Mouse (Mus musculus): ENCODE measurements around the gene Vasn. TPM values are rescaled to one million over a fixed set of nuclear protein-coding genes. Genes with fewer than 3 reads are reported as not detected.
A peak's percentile ranks its signal among the peaks of the same experiment; 100 is the strongest.

Vasn gene
- polyA plus RNA-seq, 1 experiment from 2014 or later: 16.2 TPM

GRCm38 (mm10) chr16:4611676-4612075 lies 28.1 kb upstream of the Vasn start:
- no peak for DNase-seq (ENCODE audit: low spot score)
- H3K9me3 ChIP-seq: no peaks in the 10 kb centered on the region
- H3K27me3 ChIP-seq (replicated peaks; ENCODE audit: low read depth, poor library complexity, severe bottlenecking): no peaks in the 10 kb centered on the region
- 92% methylated on average over 7 of the region's 7 CpGs for WGBS
- H3K4me1 ChIP-seq: peaks cover 21% of the 10 kb centered on the region
- H3K27ac ChIP-seq (replicated peaks): no peak overlapping the region
- peaks cover 83% of the 10 kb centered on the region for H3K36me3 ChIP-seq (replicated peaks)
- no peak overlapping the region for H3K4me3 ChIP-seq

- Histone ChIP-seq H3K27ac (replicated peaks) (no peak overlapping the region; the same call in 1 of the 2 replicates), H3K36me3 (replicated peaks) (peaks cover 98% of the 10 kb centered on the region)
Measured at GRCm38 (mm10) chr16:4613736-4614135, 26.0 kb upstream of the Vasn start.

GRCm38 (mm10) chr16:4614639-4615038 lies 25.1 kb upstream of the Vasn start:
- Histone ChIP-seq H3K4me3 (no peak overlapping the region), H3K9me3 (no peaks in the 10 kb centered on the region; the same call in 1 of the 2 replicates), H3K36me3 (replicated peaks) (peaks cover 97% of the 10 kb centered on the region), H3K27me3 (replicated peaks; ENCODE audit: low read depth, poor library complexity, severe bottlenecking) (no peaks in the 10 kb centered on the region), H3K27ac (replicated peaks) (no peak overlapping the region), H3K4me1 (no peaks in the 10 kb centered on the region)
- 92% methylated on average over 3 of the region's 3 CpGs for WGBS
- DNase-seq (ENCODE audit: low spot score): no peak

More at GRCm38 (mm10) chr16:4613736-4614135, 26.0 kb upstream of the Vasn start:
- H3K4me1 ChIP-seq: 0 out of 2 replicates have a peak, but pooled peaks cover under 1% of the 10 kb centered on the region
- no peaks in the 10 kb centered on the region for H3K27me3 ChIP-seq (replicated peaks; ENCODE audit: low read depth, poor library complexity, severe bottlenecking)
- 93% methylated on average over 9 of the region's 9 CpGs for WGBS
- H3K4me3 ChIP-seq: no peak overlapping the region
- DNase-seq (ENCODE audit: low spot score): no peak
- no peaks in the 10 kb centered on the region; the same call in 1 of the 2 replicates for H3K9me3 ChIP-seq

GRCm38 (mm10) chr16:4615297-4615696 lies 24.4 kb upstream of the Vasn start:
- 95% methylated on average over 1 of the region's 1 CpGs for WGBS
- Histone ChIP-seq H3K27me3 (replicated peaks; ENCODE audit: low read depth, poor library complexity, severe bottlenecking) (no peaks in the 10 kb centered on the region), H3K9me3 (no peaks in the 10 kb centered on the region; the same call in 1 of the 2 replicates), H3K27ac (replicated peaks) (no peak overlapping the region), H3K4me3 (no peak overlapping the region), H3K36me3 (replicated peaks) (peaks cover 96% of the 10 kb centered on the region), H3K4me1 (no peaks in the 10 kb centered on the region)
- no peak for DNase-seq (ENCODE audit: low spot score)

GRCm38 (mm10) chr16:4616829-4617228 lies 22.9 kb upstream of the Vasn start:
- 88% methylated on average over 4 of the region's 4 CpGs for WGBS
- DNase-seq (ENCODE audit: low spot score): no peak
- Histone ChIP-seq H3K9me3 (no peaks in the 10 kb centered on the region; the same call in 1 of the 2 replicates), H3K36me3 (replicated peaks) (peaks cover 82% of the 10 kb centered on the region), H3K4me1 (no peaks in the 10 kb centered on the region), H3K27ac (replicated peaks) (no peak overlapping the region), H3K27me3 (replicated peaks; ENCODE audit: low read depth, poor library complexity, severe bottlenecking) (no peaks in the 10 kb centered on the region), H3K4me3 (no peak overlapping the region)

GRCm38 (mm10) chr16:4624074-4624473 lies 15.7 kb upstream of the Vasn start:
- Histone ChIP-seq H3K4me1 (peaks cover 26% of the 10 kb centered on the region), H3K36me3 (replicated peaks) (peaks cover 27% of the 10 kb centered on the region), H3K27me3 (replicated peaks; ENCODE audit: low read depth, poor library complexity, severe bottlenecking) (no peaks in the 10 kb centered on the region), H3K9me3 (no peaks in the 10 kb centered on the region), H3K27ac (replicated peaks) (peak overlapping the region; percentile 91), H3K4me3 (peak overlapping the region; percentile 72)
- no peak for DNase-seq (ENCODE audit: low spot score)
- WGBS: 21% methylated on average over 9 of the region's 9 CpGs

- H3K4me3 ChIP-seq: peak within 1 kb of the TSS; percentile 72
- H3K36me3 ChIP-seq (replicated peaks): peaks cover 23% of the 10 kb centered on the region
- H3K9me3 ChIP-seq: no peaks in the 10 kb centered on the region
- no peaks in the 10 kb centered on the region for H3K27me3 ChIP-seq (replicated peaks; ENCODE audit: low read depth, poor library complexity, severe bottlenecking)
- peaks cover 26% of the 10 kb centered on the region for H3K4me1 ChIP-seq
- peak within 1 kb of the TSS; percentile 91 for H3K27ac ChIP-seq (replicated peaks)
- peak; percentile 94 for DNase-seq (ENCODE audit: low spot score)
- under 1% methylated on average over 56 of the region's 56 CpGs for WGBS
Measured at GRCm38 (mm10) chr16:4624481-4625110, 15.1 kb upstream of the Vasn start, which contains the start of gene Pam16. TSS of gene Pam16 (minus strand) at chr16:4624988.

- Histone ChIP-seq H3K4me3 (no peak overlapping the region), H3K27ac (replicated peaks) (no peak overlapping the region), H3K36me3 (replicated peaks) (peaks cover 24% of the 10 kb centered on the region), H3K9me3 (no peaks in the 10 kb centered on the region), H3K4me1 (peaks cover 30% of the 10 kb centered on the region), H3K27me3 (replicated peaks; ENCODE audit: low read depth, poor library complexity, severe bottlenecking) (no peaks in the 10 kb centered on the region)
- DNase-seq (ENCODE audit: low spot score): no peak
- 84% methylated on average over 6 of the region's 6 CpGs for WGBS
Measured at GRCm38 (mm10) chr16:4627105-4627504, 12.6 kb upstream of the Vasn start.

- DNase-seq (ENCODE audit: low spot score): no peak
- 86% methylated on average over 9 of the region's 9 CpGs for WGBS
- no peak overlapping the region for H3K27ac ChIP-seq (replicated peaks)
- H3K27me3 ChIP-seq (replicated peaks; ENCODE audit: low read depth, poor library complexity, severe bottlenecking): no peaks in the 10 kb centered on the region
- H3K36me3 ChIP-seq (replicated peaks): peaks cover 33% of the 10 kb centered on the region
- H3K4me1 ChIP-seq: peaks cover 20% of the 10 kb centered on the region
- no peaks in the 10 kb centered on the region for H3K9me3 ChIP-seq
- no peak overlapping the region for H3K4me3 ChIP-seq
Measured at GRCm38 (mm10) chr16:4628898-4629419, 10.8 kb upstream of the Vasn start.

- peak; percentile 89 for DNase-seq (ENCODE audit: low spot score)
- Histone ChIP-seq H3K4me3 (no peak overlapping the region), H3K4me1 (peaks cover 15% of the 10 kb centered on the region; the same call in 1 of the 2 replicates), H3K27ac (replicated peaks) (peak overlapping the region; percentile 52; the same call in 1 of the 2 replicates), H3K36me3 (replicated peaks) (peaks cover 33% of the 10 kb centered on the region), H3K9me3 (no peaks in the 10 kb centered on the region), H3K27me3 (replicated peaks; ENCODE audit: low read depth, poor library complexity, severe bottlenecking) (no peaks in the 10 kb centered on the region)
- WGBS: 22% methylated on average over 6 of the region's 6 CpGs
Measured at GRCm38 (mm10) chr16:4629950-4630349, 9.8 kb upstream of the Vasn start.

- Histone ChIP-seq H3K27ac (replicated peaks) (peak overlapping the region; percentile 57; the same call in 1 of the 2 replicates), H3K4me3 (no peak overlapping the region), H3K27me3 (replicated peaks; ENCODE audit: low read depth, poor library complexity, severe bottlenecking) (no peaks in the 10 kb centered on the region), H3K36me3 (replicated peaks) (peaks cover 30% of the 10 kb centered on the region), H3K4me1 (peaks cover 21% of the 10 kb centered on the region), H3K9me3 (no peaks in the 10 kb centered on the region)
- DNase-seq (ENCODE audit: low spot score): peak; percentile 71
- WGBS: 50% methylated on average over 7 of the region's 7 CpGs
Measured at GRCm38 (mm10) chr16:4632050-4632449, 7.7 kb upstream of the Vasn start.

GRCm38 (mm10) chr16:4633661-4634060 lies 6.1 kb upstream of the Vasn start:
- H3K4me3 ChIP-seq: no peak overlapping the region
- DNase-seq (ENCODE audit: low spot score): no peak
- H3K27me3 ChIP-seq (replicated peaks; ENCODE audit: low read depth, poor library complexity, severe bottlenecking): no peaks in the 10 kb centered on the region
- 91% methylated on average over 3 of the region's 3 CpGs for WGBS
- no peaks in the 10 kb centered on the region for H3K9me3 ChIP-seq
- peaks cover 17% of the 10 kb centered on the region for H3K36me3 ChIP-seq (replicated peaks)
- H3K27ac ChIP-seq (replicated peaks): peak overlapping the region; percentile 49
- peaks cover 21% of the 10 kb centered on the region for H3K4me1 ChIP-seq

GRCm38 (mm10) chr16:4634681-4635080 lies 5.1 kb upstream of the Vasn start:
- Histone ChIP-seq H3K9me3 (no peaks in the 10 kb centered on the region), H3K27me3 (replicated peaks; ENCODE audit: low read depth, poor library complexity, severe bottlenecking) (no peaks in the 10 kb centered on the region), H3K4me3 (no peak overlapping the region), H3K36me3 (replicated peaks) (peaks cover 17% of the 10 kb centered on the region), H3K4me1 (peaks cover 28% of the 10 kb centered on the region), H3K27ac (replicated peaks) (no peak overlapping the region)
- WGBS: 87% methylated on average over 9 of the region's 9 CpGs
- no peak for DNase-seq (ENCODE audit: low spot score)

Measured in embryonic facial prominence, embryonic 10.5 days (tissue).